Mouse (Mus musculus) heart, adult 10 weeks (tissue): ENCODE results near the gene Map3k21. TPM values are rescaled to one million over a fixed set of nuclear protein-coding genes. Genes with fewer than 3 reads are reported as not detected.

Experiments used
- polyA plus RNA-seq: library from polyadenylated mRNA; stranded (reverse); fragments of 350-450 nt; fragmentation: Illumina TruSeq; extraction: RNeasy Lipid Tissue Mini Kit (QIAGEN cat#74804); gene quantifications from one replicate; pipeline ENCODE4 v1.2.3, GENCODE M21; 2014; ENCODE audit warnings: low read depth, low replicate concordance

Map3k21 gene
- polyA plus RNA-seq = 0.68 TPM

DNA sequence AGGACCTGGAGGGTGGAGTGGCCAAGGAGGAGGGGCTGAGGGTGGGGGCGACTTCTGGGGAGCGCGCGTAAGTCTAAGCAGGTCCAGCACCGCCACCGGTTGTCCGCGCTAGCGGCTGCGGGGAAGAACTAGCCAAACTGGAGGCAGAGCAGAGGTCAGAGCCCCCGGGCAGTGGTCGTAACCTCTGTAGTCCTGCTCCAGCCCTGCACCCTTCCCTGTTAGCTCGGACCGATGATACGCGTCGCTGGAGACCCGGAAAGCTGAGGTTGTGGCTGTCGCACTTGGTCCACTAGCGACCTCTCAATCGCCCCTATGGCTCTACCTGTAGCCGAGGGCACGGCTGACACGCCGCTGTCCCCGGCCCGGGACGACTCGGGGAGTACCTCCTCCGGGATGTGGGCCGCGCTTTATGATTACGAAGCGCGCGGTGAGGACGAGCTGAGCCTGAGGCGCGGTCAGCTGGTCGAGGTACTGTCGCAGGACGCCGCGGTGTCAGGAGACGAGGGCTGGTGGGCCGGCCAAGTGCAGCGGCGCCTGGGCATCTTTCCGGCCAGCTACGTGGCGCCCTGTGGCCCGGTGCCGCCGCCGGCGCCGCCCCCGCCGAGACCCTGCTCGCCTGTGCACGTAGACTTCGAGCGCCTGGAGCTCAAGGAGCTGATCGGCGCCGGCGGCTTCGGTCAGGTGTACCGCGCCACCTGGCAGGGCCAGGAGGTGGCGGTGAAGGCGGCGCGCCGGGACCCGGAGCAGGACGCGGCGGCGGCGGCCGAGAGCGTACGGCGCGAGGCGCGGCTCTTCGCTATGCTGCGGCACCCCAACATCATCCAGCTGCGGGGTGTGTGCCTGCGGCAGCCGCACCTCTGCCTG, at the start of gene Map3k21:
TSS of gene Map3k21 (plus strand) at position 86 of the 864 bp plus-strand sequence.

DNA sequence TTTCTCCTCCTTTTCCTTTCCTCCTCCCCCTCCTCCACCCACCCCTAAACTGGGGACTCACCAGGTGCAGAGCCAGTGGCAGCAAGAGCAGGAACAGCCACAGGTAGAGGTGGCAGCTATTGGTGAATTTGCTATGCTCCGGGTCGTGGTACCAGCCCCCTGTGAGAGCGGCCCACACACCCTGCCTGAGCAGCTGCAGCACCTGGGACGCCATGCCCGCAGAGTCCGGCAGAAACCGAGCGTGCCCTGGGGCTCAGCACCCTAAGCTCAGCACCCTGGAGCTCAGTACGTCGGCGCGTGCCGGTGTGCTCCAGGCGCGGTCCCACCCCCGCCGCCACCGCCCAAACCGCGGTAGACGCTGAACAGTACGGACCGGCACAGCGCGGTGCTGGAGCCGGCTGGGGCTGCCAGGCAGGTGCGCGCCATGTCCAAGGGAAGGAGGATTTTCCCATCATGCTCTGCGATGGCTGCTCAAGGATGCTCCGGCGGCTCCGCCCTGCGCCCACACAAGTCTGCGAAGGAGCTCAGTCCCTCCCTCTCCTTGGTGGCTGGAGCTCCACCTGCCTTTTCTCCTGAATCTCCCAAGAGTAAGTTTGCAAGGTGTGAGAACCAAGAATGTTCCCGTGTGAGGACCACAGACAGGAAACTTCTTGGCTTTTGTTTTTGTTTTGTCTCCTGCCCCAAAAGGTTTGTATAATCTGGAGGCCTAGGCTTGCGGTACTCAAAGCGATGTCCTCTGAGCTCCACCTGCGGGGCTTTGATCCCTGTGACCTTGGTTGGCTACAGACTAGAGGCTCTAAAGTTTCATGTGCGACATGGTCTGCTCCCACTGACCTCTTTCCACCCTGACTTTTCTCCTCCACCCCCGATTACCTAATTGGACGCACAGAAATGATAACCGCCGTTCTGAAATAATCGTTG, 12.1 kb upstream of the Map3k21 start, which contains the start of gene Pcnx2:
TSS of gene Pcnx2 (minus strand) at position 450 of the 921 bp plus-strand sequence.

DNA sequence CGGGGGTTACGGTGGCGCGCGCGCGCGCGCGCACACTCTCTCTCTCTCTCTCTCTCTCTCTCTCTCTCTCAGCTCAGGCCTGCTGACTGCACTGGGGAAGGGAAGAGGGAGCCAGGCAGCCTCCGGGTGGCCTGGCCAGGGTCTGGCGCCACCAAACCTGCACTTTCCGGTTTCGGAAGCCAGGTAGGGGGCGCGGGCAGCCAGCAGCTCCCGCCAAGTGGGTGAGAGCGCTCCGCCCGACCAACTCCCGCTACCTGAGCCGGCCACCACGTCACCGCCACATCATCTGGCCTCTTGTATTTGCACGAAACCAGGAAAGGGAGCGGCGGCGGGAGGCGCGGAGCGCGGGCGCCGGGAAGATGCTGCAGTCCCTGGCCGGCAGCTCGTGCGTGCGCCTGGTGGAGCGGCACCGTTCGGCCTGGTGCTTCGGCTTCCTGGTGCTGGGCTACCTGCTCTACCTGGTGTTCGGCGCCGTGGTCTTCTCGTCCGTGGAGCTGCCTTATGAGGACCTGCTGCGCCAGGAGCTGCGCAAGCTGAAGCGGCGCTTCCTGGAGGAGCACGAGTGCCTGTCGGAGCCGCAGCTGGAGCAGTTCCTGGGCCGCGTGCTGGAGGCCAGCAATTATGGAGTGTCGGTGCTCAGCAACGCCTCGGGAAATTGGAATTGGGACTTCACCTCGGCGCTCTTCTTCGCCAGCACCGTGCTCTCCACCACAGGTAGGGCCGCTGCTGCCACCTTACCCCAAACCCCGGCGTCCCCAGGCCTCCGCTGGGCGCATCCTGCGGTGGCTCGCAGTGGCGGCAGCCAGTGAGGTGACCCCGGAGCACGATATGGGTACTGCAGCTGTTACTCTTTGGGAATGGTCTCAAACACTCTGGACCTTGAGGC, 85.1 kb downstream of the Map3k21 start, which contains the start of gene Kcnk1:
TSS of gene Kcnk1 (plus strand) at position 70 of the 886 bp plus-strand sequence.

Other genes starting within 250 kb of the Map3k21 start
- 4.8 TPM for gene Map10, start 240.6 kb upstream of the Map3k21 start, polyA plus RNA-seq
- gene Ntpcr, start 180.5 kb upstream of the Map3k21 start, polyA plus RNA-seq = 23.1 TPM
- gene Pcnx2, start 12.1 kb upstream of the Map3k21 start, polyA plus RNA-seq = 0.76 TPM
- gene Kcnk1, start 84.7 kb downstream of the Map3k21 start, polyA plus RNA-seq = 0.26 TPM